Mouse (Mus musculus) midbrain, embryonic 11.5 days (tissue): ENCODE measurements at regions not wholly inside any gene's neighbourhood (a gene's known extent, or its start where the extent isn't known, plus 50 kb on each side); places are given as distances from the start of the nearest gene placed in this dataset.

Experiments
- ATAC-seq: fragments of 200-750 bp; cut with Nextera tagmentation; 2 replicates; pipeline ENCODE4 v1.8.0; 2017; ENCODE audit warnings: moderate TSS enrichment, moderate library complexity; ENCODE audit not compliant: low FRiP score
- DNase-seq: peaks from one replicate; pipeline ENCODE4 v3.0.0; 2015; ENCODE audit warnings: low spot score; ENCODE audit errors: missing footprints
- H3K27ac ChIP-seq: fragments of 300-500 bp; sonication (generic); 2 replicates; pipeline ENCODE4 v1.5.1; 2014; ENCODE audit warnings: low read depth, low read length
- H3K27me3 ChIP-seq: fragments of 300-500 bp; sonication (generic); 2 replicates; pipeline ENCODE4 v1.6.1; 2014; ENCODE audit warnings: mild to moderate bottlenecking, low read length, moderate library complexity, mixed read lengths; ENCODE audit not compliant: control insufficient read depth, insufficient read depth
- H3K36me3 ChIP-seq: fragments of 300-500 bp; sonication (generic); 2 replicates; pipeline ENCODE4 v1.6.1; 2014; ENCODE audit warnings: mild to moderate bottlenecking, low read length, moderate library complexity, mixed read lengths; ENCODE audit not compliant: control insufficient read depth, insufficient read depth
- H3K4me1 ChIP-seq: fragments of 300-500 bp; sonication (generic); 2 replicates; pipeline ENCODE4 v1.6.1; 2014; ENCODE audit warnings: low read length; ENCODE audit not compliant: control insufficient read depth, insufficient read depth
- H3K4me2 ChIP-seq: fragments of 300-500 bp; sonication (generic); 2 replicates; pipeline ENCODE4 v1.6.1; 2014; ENCODE audit warnings: mild to moderate bottlenecking, moderate library complexity
- H3K4me3 ChIP-seq: fragments of 300-500 bp; sonication (generic); 2 replicates; pipeline ENCODE4 v1.5.1; 2014; ENCODE audit warnings: low read depth, low read length
- H3K9ac ChIP-seq: fragments of 300-500 bp; sonication (generic); 2 replicates; pipeline ENCODE4 v1.6.1; 2014; ENCODE audit warnings: low read length
- H3K9me3 ChIP-seq: fragments of 300-500 bp; sonication (generic); 2 replicates; pipeline ENCODE4 v1.6.1; 2016; ENCODE audit warnings: low read length; ENCODE audit not compliant: control insufficient read depth
- WGBS: fragments of 180-500 bp; shearing (Covaris S2); extraction: QIAGEN DNeasy Blood & Tissue Kit; methylation state at CpG from one replicate; pipeline ENCODE4 v1.1.7; 2014; 5-methylcytosine and 5-hydroxymethylcytosine counted together

DNA sequence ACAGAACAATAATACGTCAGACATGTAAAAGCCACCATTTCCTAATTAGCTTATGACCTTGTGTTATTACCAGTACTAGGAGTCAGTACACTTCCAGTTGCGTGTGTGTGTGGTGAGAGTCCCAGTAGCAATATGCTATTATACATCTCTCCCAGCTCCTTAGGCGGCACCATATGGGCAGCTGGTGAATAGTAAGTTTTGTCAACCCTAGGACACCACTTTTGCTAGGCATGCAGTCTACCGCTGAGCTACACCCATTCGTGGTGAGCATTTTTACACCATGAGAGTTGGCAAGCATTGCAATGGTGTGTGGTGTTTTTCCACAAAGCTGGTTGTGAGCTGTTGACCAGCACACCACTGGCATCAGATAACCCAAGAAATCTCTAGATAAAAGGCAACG lies 53.8 kb upstream of the 1110032F04Rik start:
- H3K4me1 ChIP-seq = no peaks in the 10 kb centered on the region
- no peak overlapping the region for H3K4me2 ChIP-seq
- no peak overlapping the region for H3K27ac ChIP-seq
- no peaks in the 10 kb centered on the region for H3K36me3 ChIP-seq
- H3K4me3 ChIP-seq = no peak overlapping the region
- no peak overlapping the region for H3K9ac ChIP-seq
- DNase-seq = no peak
- H3K27me3 ChIP-seq = no peaks in the 10 kb centered on the region
- ATAC-seq = no peak
- no peaks in the 10 kb centered on the region for H3K9me3 ChIP-seq
- WGBS = 92% methylated on average over 6 of the region's 6 CpGs

DNA sequence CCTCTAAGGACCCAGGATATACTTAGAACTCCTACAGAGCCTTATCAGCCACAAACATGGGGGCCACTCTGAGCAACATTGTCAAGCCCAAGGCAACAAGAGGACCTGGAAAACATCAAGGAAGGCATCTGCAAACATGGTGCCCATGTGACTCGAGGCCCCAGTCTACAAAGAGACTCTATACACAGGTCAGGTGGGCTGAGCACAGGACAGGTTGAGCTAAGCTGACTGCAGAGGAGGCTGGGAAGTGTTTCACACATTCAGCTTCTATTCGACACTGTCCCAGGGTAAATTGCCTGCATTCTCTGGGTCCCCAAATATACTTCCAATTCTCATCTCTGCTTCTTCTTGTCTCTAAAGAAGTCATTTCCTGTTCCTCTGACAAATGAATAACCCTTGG lies 52.1 kb upstream of the 1110032F04Rik start:
- Histone ChIP-seq H3K9ac (no peak overlapping the region), H3K9me3 (no peaks in the 10 kb centered on the region), H3K4me1 (no peaks in the 10 kb centered on the region), H3K4me2 (no peak overlapping the region), H3K36me3 (no peaks in the 10 kb centered on the region), H3K4me3 (no peak overlapping the region), H3K27ac (no peak overlapping the region), H3K27me3 (no peaks in the 10 kb centered on the region)
- no peak for DNase-seq
- ATAC-seq = no peak
- WGBS = 85% methylated on average over 2 of the region's 2 CpGs
